Mouse (Mus musculus): ENCODE results near the gene Parp9.

DNA sequence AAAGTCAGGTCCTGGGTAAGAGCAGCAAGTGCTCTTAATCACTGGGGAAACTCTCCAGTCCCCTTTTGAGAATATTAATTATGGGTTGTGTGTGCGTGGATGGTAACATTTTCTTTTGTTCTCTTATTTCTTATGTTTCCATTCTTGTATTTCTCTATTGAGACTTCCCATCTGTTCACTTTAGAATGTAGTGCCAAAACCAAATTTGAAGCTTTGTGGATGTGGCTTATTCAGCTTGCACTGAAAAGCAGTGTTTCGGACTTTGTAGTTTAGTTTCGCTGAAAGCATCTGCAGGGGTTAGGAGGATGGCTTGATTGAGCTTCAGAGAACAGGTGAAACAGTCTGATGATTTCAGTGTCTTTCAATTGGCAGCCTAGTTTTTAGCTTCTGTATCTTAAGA lies 55.0 kb downstream of the Parp9 start:
- TF ChIP-seq CTCF (IDR thresholded peaks at IDR 0.05; ENCODE audit: low read depth) (no peak), EP300 (IDR thresholded peaks at IDR 0.05; ENCODE audit: low read depth) (no peak)
